In the genomic region with DNA sequence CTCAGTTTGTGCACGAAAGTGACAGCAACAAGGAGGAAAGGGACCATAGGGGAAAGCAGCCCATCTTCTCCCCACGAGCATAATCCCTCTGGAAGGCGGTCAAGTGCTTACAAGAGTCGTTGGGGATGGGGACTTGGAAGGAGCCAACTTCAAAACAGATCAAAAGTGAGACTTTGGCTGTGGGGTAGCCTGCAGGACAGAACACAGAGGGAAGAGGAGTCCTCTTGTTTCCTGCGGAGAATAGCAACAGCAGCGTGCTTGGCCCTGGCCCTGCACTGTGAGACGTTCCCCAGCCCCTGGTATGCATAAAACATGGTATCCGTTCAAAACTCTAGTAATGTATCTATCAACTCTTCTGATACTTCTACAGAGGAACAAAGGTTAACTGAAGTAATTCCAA, we compare ENCODE assay signal across 17 mouse cellular contexts. TPM values are rescaled to one million over a fixed set of nuclear protein-coding genes. Genes with fewer than 3 reads are reported as not detected.
DNase-seq lines count a peak whose midpoint lies in the region; ATAC-seq and TF ChIP-seq lines count a peak whose summit lies in the region.
"Had no signal": no experiment of that assay in that cellular context is flagged by ENCODE, and none has a peak within 500 bp of the region (broad histone marks: within the 10 kb centered on the region; RNA-seq: fewer than 3 reads in every experiment).

No protein-coding gene starts in this region.

- ATAC-seq in hindbrain, embryonic 15.5 days (ENCODE audit: low FRiP score, low read depth), result no peak
- ATAC-seq in hindbrain, embryonic 14.5 days (ENCODE audit: low FRiP score), result no peak
- no peak for ATAC-seq in lung, postnatal 0 days
- ATAC-seq: hindbrain, postnatal 0 days; midbrain, embryonic 16.5 days had no signal

- peaks cover 4% of the 10 kb centered on the region; the same call in 1 of the 2 replicates for H3K27me3 ChIP-seq in hindbrain, embryonic 15.5 days
- no peaks in the 10 kb centered on the region for H3K27me3 ChIP-seq in hindbrain, embryonic 14.5 days (ENCODE audit: control insufficient read depth, insufficient read depth, low read length)
- no peaks in the 10 kb centered on the region for H3K27me3 ChIP-seq in lung, postnatal 0 days (replicated peaks; ENCODE audit: insufficient read depth, low read length)
- H3K27me3 ChIP-seq: CH12.LX had no signal

- peak overlapping the region; percentile 77 for H3K4me3 ChIP-seq in gastrocnemius, adult 2 months
- H3K4me3 ChIP-seq in hindbrain, embryonic 15.5 days, result no peak overlapping the region
- no peak overlapping the region for H3K4me3 ChIP-seq in hindbrain, embryonic 14.5 days (replicated peaks; ENCODE audit: low read length)
- H3K4me3 ChIP-seq in lung, postnatal 0 days (ENCODE audit: low read depth, low read length), result no peak overlapping the region
- H3K4me3 ChIP-seq: forebrain, embryonic 12.5 days; liver, embryonic 15.5 days had no signal

- no peak for TF ChIP-seq EP300 in lung, postnatal 0 days (IDR thresholded peaks at IDR 0.05)

- DNase-seq in gastrocnemius, adult 2 months, result no peak
- no peak for DNase-seq in gastrocnemius, postnatal 10 days
- no peak for DNase-seq in hindbrain, embryonic 14.5 days (ENCODE audit: low spot score)
- DNase-seq in lung, postnatal 0 days (ENCODE audit: low spot score), result no peak
- no peak for DNase-seq in lung, postnatal 10 days
- DNase-seq in urinary bladder, postnatal 25 days (ENCODE audit: low spot score), result no peak
- DNase-seq in urinary bladder, postnatal 14 days (ENCODE audit: low spot score), result no peak
- DNase-seq: adrenal gland, postnatal 14 days; cerebellum, adult 8-10 months; kidney, postnatal 4 days; layer of hippocampus, postnatal 36 days had no signal

- intact Hi-C loops in gastrocnemius, adult 2 months (cut with DNase I), result no loop called here

- H3K9me3 ChIP-seq in hindbrain, embryonic 15.5 days, result no peaks in the 10 kb centered on the region
- H3K9me3 ChIP-seq in hindbrain, embryonic 14.5 days (ENCODE audit: control insufficient read depth, low read length), result no peaks in the 10 kb centered on the region
- H3K9me3 ChIP-seq in lung, postnatal 0 days (ENCODE audit: low read length), result no peaks in the 10 kb centered on the region
- H3K9me3 ChIP-seq: forebrain, embryonic 12.5 days; liver, embryonic 15.5 days had no signal

- peak overlapping the region; percentile 95; the same call in 1 of the 2 replicates for H3K4me2 ChIP-seq in hindbrain, embryonic 15.5 days
- no peak overlapping the region for H3K4me2 ChIP-seq in hindbrain, embryonic 14.5 days (replicated peaks)
- 0 out of 2 replicates have a peak overlapping the region, but pooled peaks have one; percentile 3 for H3K4me2 ChIP-seq in lung, postnatal 0 days (replicated peaks; ENCODE audit: low read depth, low read length)

- 68% methylated on average over 8 of the region's 8 CpGs for WGBS in hindbrain, embryonic 15.5 days
- 78% methylated on average over 8 of the region's 8 CpGs for WGBS in hindbrain, embryonic 14.5 days
- 45% methylated on average over 8 of the region's 8 CpGs for WGBS in lung, postnatal 0 days

- H3K27ac ChIP-seq in gastrocnemius, adult 2 months, result peak overlapping the region; percentile 98
- no peak overlapping the region for H3K27ac ChIP-seq in hindbrain, embryonic 15.5 days (replicated peaks)
- no peak overlapping the region for H3K27ac ChIP-seq in hindbrain, embryonic 14.5 days
- H3K27ac ChIP-seq in lung, postnatal 0 days (ENCODE audit: low read length), result no peak overlapping the region
- H3K27ac ChIP-seq: forebrain, embryonic 12.5 days; hindbrain, postnatal 0 days; liver, embryonic 15.5 days had no signal

- H3K4me1 ChIP-seq in hindbrain, embryonic 15.5 days (replicated peaks), result peaks cover 13% of the 10 kb centered on the region
- peaks cover 10% of the 10 kb centered on the region; the same call in 1 of the 2 replicates for H3K4me1 ChIP-seq in hindbrain, embryonic 14.5 days (replicated peaks; ENCODE audit: control insufficient read depth, insufficient read depth, low read length)
- H3K4me1 ChIP-seq in lung, postnatal 0 days (ENCODE audit: insufficient read depth, low read depth, low read length), result no peaks in the 10 kb centered on the region
- H3K4me1 ChIP-seq: liver, embryonic 15.5 days had no signal

- no peak for TF ChIP-seq CTCF in gastrocnemius, adult 2 months (IDR thresholded peaks at IDR 0.05)
- no peak for TF ChIP-seq CTCF in lung, postnatal 0 days (IDR thresholded peaks at IDR 0.05)

- H3K36me3 ChIP-seq in hindbrain, embryonic 15.5 days, result no peaks in the 10 kb centered on the region
- no peaks in the 10 kb centered on the region for H3K36me3 ChIP-seq in hindbrain, embryonic 14.5 days (replicated peaks; ENCODE audit: control insufficient read depth, insufficient read depth)
- H3K36me3 ChIP-seq in lung, postnatal 0 days (ENCODE audit: insufficient read depth, low read length), result no peaks in the 10 kb centered on the region
- H3K36me3 ChIP-seq: forebrain, embryonic 12.5 days; liver, embryonic 15.5 days had no signal

- H3K9ac ChIP-seq in hindbrain, embryonic 15.5 days, result no peak overlapping the region
- H3K9ac ChIP-seq in hindbrain, embryonic 14.5 days, result no peak overlapping the region
- no peak overlapping the region for H3K9ac ChIP-seq in lung, postnatal 0 days (replicated peaks; ENCODE audit: low read depth)
- H3K9ac ChIP-seq: forebrain, embryonic 12.5 days; liver, embryonic 15.5 days had no signal

RNA-seq across cellular contexts. Expression of a gene that starts 1.4 kb away (rescaled TPM):
- total RNA-seq in gastrocnemius, adult 2 months (2021), result 100 to 1,000 TPM; 123 to 135 TPM
- total RNA-seq in gastrocnemius, postnatal 10 days (2021), result 100 to 1,000 TPM; 128 to 134 TPM
- 3.3 and 3.4 TPM in 2 replicates for polyA plus RNA-seq in hindbrain, embryonic 15.5 days (2015; fragmentation: Nextera tagmentation; extraction: Ambion mirVana)
- polyA plus RNA-seq in hindbrain, embryonic 14.5 days (2014; fragmentation: Nextera tagmentation; extraction: Ambion mirVana), result 4.6 and 4.9 TPM in 2 replicates
- polyA plus RNA-seq in lung, postnatal 0 days (2015; fragmentation: Nextera tagmentation; extraction: Ambion mirVana), result 2.0 and 2.4 TPM in 2 replicates
- total RNA-seq: CH12.LX had no signal

RNA-seq across cellular contexts. Expression of a gene that starts 55.7 kb away (rescaled TPM):
- 10 to 100 TPM; 27.5 to 31.6 TPM for total RNA-seq in gastrocnemius, adult 2 months (2021)
- 10 to 100 TPM; 29.6 to 34.2 TPM for total RNA-seq in gastrocnemius, postnatal 10 days (2021)
- polyA plus RNA-seq in hindbrain, embryonic 15.5 days (2015; fragmentation: Nextera tagmentation; extraction: Ambion mirVana), result 185 and 188 TPM in 2 replicates
- 202 and 219 TPM in 2 replicates for polyA plus RNA-seq in hindbrain, embryonic 14.5 days (2014; fragmentation: Nextera tagmentation; extraction: Ambion mirVana)
- polyA plus RNA-seq in lung, postnatal 0 days (2015; fragmentation: Nextera tagmentation; extraction: Ambion mirVana), result 53.5 and 53.6 TPM in 2 replicates
